Mouse (Mus musculus) adrenal gland, postnatal 10 days (tissue): Measurements from ENCODE around the gene Actn1. TPM values are rescaled to one million over a fixed set of nuclear protein-coding genes. Genes with fewer than 3 reads are reported as not detected.

ENCODE experiments used
- DNase-seq: peaks from one replicate; pipeline ENCODE4 v3.0.0; 2021; ENCODE audit warnings: mixed read lengths
- total RNA-seq, 2 experiments: library from RNA; stranded (reverse); gene quantifications; 2 replicates each; pipeline ENCODE4 v1.2.3; 2021

Actn1 gene
- total RNA-seq, 2 experiments from 2014 or later: 49.3 to 53.7 TPM

DNA sequence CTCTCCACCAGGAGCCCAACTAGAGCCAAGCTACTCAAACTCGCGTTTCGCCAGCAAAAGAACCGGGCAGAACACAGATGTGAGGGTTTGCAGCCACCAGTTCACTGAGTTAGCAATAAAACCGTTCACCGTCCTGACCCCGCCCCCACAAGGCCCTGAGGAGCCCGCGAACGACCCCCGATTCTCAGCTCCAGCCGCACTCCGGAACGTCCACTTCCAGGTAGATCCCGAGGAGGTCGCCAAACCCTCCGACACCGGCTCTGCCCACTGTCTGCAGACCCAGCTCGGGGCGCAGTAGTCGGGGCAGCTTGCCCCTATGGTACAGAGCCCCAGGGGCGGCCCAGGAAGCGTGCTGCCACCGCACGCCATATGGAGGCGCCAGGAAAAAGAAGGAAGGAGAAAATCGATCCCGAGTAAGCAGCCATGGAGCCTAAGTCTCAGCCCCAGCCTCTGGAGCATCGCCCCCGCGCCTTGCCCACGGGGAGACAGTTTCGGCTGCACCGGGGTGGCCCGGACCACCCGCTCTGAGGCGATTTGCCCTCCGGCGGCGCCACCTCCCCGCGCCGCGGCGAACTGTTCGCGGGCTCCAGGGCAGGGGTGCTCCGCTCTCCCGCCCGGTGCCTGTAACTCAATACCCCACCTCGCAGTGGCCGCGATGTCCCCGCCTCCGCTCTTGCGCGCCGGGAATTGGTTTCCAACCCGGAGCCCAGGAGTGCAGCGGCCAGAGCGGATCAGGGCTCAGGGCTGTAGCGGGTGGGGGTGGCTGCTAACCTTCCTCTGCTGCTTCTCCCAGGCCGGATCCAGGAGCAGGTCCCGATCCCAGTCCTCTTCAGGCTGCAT, 735 bp downstream of the Actn1 start:
- peak; percentile 83 for DNase-seq

DNA sequence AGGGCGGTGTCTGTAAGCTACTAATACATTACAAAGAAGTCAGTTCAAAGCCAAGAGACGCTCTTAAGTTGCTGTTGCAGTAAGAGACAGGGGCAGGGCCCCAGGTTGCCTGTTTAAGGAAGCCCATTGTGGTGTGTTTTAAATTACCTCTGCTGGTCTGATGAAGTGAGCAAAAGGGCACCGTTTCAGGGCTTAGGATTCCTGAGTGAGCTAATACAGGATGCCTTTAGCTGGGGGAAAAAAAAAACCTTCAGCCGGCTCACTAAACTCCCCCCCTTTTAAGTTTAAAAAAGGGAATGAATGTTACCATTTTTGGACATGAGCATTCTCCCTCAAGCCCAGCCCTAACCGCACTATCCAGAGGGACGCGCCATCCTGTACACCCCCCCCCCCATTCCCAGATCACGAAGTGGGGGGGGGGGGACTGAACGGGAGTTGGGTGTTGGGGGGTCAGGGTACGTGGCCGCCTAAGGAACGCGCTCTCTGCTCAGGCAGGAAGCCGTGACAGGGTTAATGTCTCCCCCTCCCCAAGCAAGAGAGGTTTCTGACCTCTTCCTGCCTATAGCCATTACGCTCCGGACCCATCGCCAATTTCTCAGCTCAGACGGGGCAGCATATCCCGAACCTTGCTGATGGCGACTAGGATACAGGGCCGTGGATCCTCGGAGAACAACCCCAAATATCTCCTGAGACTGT, 1.5 kb downstream of the Actn1 start:
- no peak for DNase-seq

DNA sequence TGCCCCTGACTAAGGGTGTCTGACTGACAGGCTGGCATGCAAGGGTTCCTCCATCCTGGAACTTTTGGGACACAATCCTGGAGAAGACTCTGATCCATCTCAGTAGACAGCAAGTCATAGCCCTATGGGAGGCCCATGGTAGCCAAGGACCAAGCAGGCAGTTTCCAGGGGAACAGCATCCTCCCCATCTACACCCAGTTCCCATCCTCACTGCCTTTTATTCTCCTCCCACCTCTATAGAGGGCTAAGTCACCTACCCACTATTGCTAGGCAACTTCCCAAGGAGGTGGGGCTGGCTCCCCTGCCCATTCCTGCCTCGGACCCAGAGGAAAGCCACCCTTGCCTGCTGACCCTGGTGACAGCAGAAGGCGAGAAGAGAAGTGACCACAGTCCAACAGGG, 8.2 kb downstream of the Actn1 start:
- DNase-seq: no peak

DNA sequence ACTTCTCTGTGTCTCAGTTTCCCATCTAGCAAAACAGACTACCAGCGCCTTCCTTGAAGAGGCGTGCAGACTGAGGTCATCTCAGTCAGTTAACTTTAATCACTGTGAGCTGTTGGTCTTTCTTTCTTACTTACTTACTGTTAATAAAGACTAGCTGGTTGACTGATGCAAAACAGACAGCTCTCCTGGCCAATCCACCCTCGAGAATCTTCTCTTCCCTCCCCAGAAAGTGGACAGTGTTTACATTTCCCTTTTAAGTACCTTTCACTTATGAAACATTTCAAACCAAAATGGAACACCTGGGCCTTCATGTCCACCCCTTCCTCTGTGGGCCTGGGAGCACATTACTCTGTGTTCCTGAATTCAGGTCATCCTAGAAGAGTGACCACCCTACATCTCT, 8.6 kb downstream of the Actn1 start:
- DNase-seq: no peak

DNA sequence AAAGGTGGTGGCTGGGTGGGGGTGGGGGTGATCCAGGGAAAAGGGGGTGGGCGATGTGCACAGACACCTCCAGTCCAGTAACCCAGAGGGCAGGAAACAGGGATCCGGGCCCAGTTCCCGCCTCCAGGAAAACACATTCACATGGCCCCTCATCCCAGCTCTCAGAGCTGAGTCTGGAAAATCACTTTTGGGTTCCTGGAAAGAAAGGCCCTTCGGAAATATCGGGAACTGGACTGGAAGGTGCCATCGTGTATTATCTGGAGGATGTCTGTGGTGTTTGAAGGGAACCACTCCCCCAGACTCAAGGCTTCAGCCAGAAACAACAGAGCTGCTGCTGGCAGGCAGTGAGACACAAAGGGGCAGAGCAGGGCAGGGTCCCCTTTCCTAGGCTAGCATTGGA, 10.6 kb downstream of the Actn1 start:
- no peak for DNase-seq

DNA sequence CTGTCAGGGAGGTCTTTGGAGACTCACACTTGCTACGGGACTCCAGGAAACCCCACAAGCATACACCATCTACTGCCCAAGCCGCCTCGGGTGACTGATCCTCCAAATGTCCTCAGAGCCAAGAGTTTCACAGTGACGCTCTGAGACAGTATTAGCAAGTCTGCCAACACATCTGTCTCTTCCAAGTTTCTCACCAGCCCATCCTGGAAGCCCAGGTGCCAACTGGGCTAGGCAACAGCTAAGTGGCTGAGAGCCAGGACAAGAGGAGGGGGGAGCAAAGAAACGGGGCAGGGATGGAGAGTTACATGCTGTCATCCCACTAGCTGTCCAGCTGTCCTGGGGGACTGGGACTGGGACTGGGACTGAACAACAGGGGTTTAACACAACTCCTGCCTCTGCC, 13.1 kb downstream of the Actn1 start:
- DNase-seq: no peak

DNA sequence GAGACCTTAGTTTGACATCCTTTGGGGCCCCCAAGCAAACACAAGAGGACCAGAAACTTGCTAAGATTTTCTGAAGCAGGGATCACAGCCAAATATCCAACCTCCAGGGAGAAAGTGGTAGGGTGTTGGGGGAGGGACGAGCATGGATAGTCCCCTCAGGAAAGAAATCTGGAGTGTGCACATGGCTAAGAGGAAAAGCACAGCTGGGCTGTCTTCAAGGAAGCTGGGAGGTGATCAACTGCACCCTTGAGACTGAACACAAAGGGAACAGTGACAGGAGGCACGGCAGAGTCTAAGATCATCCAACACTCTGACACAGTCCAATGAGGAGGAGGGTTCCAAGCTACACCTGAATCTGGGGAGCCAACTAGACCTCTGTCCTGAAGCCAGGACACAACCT, 13.7 kb downstream of the Actn1 start:
- DNase-seq: no peak

DNA sequence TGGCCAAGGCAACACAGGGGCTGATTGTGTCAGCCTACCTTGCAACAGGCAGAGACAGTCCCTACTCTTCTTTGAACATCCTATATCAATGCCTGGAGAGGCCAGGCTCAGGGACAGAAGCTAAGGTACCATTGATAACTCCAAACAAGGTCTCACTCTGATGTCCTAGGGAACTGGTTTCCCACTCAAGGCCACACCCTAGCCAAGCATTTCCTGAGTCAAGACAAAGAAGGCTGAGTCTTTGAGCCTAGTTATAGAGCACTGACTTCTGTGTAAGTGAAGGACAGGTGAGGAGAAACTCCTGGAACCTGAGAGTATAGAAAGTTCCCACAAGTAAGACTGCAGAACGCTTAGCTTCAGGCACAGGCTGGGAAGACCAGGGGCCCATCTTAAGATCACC, 15.4 kb downstream of the Actn1 start:
- no peak for DNase-seq

DNA sequence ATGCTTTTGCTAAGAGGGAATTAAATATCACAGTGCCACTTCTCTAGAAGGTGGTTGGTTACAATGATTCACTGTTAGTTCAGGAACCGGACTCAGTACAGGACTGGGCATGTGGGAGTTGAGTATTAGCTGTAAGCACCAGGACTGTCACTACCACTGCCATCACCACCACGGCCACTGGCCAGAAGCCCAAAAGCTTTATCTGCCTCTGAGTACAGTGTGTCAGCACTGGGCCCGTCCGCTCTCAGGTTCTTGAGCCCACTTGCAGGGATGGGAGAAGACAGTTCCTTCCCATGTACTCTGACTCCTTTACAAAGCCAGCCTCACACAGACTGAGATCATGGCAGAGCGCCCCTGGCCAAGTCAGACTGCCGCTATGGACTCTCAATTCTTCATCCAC, 16.0 kb downstream of the Actn1 start:
- no peak for DNase-seq

DNA sequence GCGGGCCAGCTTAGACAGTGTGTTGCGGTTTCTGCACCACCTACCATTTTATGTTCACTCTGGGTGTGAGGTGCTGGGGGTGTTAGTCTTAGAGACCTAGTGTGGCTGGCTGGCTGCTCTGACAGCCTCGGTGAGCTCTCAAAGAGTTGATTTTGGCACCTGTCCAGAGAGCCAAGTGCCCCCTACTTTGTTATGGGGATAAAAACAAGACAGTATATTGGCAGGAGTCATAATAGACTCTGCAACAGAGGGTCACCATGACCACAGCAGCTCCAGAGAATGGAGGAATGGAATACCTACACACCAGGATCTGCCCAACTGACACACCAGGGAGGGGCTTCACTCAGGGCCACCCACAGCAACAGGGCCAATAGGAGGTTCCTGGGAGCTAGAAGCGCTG, 16.8 kb downstream of the Actn1 start:
- no peak for DNase-seq

DNA sequence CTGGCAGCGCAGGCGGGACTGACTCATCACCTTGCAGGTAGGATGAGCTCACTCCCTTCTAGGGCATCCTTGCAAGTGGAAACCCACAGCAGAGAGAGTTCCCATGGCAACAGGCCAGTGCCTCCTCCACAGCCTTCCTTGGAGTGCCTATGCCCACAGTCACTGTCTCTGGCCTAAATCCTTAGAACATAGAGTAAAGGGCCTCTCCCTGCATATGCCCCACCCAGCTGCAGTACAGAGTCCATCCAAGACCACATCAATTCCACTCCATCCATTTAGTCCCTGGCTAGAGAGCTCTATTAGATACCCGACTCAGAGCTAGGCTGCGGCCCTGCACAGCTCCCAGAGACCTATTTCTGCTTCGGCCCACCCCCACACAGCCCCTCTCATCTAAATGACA, 20.7 kb downstream of the Actn1 start:
- DNase-seq: no peak

DNA sequence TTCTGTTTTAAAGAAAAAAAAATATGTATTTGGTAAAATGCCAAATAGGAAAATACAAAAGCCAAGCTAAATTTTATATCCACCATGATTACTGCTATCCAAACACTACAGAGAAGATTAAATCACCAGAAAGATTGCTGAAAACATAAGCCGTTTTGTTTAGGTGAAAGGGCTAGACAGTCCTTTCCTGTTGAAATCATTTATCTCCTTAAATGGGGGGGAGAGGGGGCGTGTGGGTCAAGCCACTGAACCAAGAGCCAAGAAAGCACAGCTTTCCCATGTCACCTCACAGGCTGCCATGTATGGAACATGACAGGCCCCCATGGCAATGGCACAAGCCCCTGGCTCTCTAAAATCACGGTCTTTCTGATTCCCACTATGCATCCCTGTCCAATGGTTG, 21.6 kb downstream of the Actn1 start:
- no peak for DNase-seq

DNA sequence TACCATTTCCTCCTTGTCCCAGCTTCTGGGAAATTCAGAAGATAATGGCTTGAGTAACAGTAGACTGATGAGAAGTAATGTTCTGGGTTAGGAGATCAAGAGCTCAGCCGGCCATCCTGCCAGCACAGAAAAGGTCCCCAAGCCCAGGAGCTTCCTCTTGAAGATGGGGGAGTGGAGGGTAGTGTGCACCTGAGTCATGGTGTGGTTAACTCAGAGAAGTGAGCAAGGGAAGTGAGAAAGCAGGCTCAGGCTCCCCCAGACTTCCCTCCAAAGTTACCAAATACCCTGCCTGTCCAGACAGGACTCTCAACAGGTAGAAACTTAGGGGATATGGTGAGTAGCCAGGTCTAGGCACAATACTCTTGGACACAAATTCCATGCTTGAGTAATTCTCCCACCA, 24.9 kb downstream of the Actn1 start:
- no peak for DNase-seq

DNA sequence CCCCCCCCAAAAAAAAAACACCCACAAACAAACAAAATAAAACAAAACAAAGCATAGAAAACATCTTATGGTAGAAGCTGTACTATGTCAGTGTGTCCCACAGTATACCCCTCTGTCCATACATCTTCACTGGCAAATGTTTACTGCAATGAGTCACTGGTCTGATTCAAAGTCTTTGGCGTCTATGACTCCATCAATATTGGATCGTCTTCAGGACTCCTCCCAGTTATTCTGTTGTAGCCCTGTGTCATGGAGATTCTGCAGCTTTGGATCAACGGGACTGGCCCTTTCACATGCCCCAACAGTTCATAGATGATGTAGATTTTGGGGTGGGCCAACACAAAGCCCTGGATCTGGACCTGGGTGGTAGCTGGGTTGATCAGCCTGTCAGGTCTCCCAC, 25.9 kb downstream of the Actn1 start:
- DNase-seq: no peak

DNA sequence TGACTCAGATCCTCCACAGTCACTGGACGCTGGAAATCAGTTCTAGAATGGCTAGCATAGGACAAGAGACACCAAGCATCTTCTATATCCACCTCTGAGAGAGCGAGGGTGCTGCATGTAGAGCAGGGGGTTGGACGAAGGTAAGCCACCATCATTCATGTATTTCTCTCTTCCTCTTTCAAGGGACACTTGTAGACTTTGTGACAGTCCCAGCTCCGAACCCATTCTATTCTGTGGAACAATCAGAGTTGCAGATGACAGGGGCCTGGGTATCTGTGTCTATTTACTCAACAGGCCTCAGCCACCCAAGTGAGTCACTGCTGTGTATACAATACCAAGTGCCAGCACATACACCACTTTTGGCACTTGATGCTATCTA, 27.3 kb downstream of the Actn1 start:
- DNase-seq: no peak

DNA sequence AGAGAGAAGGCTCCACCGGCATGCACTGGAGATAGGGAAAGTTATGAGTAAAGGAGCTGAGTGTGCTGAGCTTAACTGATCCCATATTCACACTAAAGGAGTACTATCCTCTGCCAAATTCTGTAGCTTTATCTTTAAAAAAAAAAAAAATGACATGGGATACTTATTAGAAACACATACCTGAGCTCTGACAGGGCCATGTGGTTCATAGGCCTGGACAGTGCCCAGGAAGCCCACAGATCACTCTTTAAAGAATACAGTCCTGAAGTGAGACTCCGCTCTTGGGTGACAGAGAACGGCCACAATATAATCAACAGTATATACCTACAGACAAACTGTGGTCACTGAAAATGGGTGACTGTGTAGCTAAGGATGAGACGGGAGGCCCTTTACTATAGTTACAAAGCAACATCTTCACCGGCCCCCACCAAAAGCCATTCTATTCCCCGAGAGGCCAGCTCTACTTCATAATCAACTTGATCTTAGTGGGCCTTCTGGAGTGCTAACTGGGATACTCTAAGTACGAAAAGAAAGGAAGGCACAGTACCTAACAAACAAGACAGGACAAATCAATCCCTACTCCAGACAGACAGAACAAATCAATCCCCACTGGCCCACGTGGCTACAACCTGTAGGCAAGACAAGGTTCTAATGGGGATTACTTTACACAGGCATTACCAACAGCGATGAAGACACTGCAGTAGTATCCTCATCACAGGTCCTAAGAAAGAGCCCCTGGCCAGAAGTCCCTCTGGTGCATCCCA, 27.9 kb downstream of the Actn1 start:
- DNase-seq: no peak

DNA sequence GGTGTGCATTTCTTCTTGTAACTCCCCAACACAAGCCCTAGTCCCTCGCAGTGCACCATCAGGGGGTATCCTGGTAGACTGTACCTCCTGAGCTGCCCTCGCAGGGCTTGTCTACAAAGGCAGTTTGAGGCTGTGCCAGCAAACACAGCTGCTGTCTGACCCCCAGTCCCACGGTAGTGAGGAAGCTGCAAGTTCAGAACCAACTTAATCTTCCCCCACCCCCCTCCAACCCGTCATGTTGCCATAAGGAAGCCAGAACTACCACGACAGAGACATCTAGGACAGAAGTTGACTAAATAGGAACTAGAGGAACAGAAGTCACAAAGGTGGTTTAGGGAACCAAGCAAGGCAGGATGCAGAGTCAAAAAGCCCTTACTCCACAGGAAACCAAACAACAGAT, 28.9 kb downstream of the Actn1 start:
- DNase-seq: no peak

DNA sequence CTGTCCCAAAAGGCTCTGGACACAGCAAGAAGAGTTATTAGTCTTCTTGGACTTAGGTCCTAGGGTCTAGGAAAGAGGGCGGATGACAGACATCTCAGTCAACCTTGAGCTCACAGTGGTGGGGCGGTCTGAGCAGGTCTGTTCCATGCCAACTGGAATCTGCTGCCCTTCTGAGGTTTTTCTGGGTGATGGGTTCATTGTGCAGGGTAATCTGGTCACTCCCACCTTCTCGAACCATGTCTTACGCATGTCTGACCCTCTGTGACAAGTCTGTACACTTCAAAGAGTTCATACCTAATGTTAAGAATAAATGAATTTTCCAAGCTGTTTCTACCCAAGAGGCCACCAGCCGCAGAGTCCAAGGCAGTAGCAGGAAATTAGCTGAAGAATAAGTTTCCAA, 29.3 kb downstream of the Actn1 start:
- DNase-seq: no peak

DNA sequence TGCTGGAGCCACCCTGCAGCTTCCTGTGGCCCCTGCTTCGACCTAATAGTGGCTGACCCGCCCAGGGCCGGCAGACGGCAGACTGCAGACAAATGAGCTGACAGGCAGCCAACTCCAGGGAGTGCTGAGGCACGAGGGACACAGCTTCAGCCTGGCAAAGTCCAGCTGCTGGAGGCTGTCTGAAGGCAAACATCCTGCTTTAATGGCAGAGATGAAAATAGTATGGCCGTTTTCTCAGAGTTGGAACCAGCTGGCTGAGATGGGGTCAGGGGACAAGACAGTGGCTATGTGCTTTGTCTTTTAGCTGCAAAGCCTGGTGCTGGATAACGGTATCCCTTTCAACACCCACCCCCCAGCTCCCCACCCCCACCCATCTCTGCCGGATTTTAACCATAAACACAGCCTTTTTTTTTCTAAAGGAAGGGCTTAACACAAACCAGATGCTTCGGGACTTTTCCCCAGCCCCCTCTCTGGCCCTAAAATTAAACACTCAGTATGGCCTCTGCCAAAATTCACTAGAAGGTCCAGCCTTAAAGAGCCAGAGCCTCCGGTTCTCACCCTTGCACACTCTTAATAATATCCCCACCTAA, 30.0 kb downstream of the Actn1 start:
- DNase-seq: peak; percentile 86

DNA sequence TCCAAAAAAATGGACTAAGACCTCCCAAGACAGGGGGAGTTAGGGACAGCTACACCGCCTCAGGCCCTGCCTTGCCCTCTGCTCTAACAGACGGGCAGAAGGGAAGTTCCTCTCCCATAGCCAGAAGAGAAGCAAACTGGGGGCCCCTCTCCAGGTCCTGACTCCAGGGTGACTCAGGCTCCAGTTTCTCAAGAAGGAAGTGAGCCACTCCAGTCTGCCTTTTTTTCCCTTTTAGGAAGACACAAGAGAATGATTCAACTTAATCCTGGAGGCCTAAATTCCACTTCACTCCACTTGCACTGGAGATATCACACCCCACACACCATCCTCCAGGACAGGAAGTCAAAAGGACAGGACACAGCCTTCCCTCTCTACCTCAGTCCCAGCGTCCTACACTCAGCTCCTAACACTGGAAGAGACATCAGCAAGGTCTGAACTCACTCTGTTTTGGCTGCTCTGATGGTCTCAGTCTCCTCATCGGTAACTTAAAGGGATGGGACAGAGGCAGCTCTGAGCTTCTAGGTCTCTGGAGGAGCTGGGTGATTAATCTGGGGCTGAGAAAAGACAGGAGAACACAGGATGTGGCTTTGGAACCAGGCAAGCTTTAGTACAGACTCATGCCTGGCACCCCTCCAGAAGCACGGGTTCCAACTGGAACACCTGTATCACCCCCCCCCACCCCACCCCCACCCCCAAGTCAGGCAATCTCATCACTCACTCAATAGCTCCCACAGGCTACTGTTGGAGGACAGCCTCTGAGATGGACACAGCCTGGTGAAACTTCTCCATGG, 31.0 kb downstream of the Actn1 start:
- no peak for DNase-seq

DNA sequence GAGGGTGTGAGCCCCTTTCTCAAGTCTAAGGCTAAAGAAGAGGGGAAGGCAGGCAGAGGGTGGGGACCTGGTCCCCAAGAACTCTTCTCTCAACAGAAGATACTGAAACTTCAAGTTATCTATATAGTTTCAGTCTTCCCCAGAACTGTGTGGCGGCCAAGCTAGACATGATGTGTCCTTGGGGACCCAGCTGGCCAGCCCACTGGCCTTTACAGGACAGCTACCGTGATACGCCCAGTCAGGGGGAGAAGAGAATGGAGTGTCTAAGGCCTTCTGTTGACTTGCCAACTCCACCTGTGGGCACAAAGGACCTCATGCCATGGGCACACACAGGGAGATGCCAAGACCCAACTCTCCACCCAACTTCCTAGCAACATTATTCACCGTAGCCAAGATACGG, 31.8 kb downstream of the Actn1 start:
- peak; percentile 54 for DNase-seq

DNA sequence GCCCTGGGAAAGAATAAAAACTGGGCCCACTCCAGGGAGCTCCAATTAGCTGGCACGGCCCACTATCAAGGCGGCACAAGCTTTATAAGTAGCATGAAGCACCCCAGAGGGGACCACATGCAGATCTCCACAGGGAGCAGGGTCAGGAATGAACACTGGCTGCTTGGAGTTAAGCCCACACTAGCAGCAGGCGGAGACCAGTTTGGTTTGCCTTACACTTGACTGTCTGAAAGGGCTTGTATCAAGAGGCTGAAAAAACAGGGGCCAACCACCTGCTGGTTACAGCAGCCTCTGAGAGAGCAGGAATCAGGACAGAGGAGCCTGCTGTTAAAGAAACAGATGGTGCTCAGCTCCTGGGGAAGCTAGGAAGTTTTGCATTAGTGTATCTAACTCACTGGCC, 32.3 kb downstream of the Actn1 start:
- DNase-seq: no peak
